Mouse (Mus musculus) thymus, postnatal 14 days (tissue): ENCODE results near the gene Cops8.

Source experiments
- DNase-seq: peaks from one replicate; pipeline ENCODE4 v3.0.0; 2021

Gene Cops8

DNA sequence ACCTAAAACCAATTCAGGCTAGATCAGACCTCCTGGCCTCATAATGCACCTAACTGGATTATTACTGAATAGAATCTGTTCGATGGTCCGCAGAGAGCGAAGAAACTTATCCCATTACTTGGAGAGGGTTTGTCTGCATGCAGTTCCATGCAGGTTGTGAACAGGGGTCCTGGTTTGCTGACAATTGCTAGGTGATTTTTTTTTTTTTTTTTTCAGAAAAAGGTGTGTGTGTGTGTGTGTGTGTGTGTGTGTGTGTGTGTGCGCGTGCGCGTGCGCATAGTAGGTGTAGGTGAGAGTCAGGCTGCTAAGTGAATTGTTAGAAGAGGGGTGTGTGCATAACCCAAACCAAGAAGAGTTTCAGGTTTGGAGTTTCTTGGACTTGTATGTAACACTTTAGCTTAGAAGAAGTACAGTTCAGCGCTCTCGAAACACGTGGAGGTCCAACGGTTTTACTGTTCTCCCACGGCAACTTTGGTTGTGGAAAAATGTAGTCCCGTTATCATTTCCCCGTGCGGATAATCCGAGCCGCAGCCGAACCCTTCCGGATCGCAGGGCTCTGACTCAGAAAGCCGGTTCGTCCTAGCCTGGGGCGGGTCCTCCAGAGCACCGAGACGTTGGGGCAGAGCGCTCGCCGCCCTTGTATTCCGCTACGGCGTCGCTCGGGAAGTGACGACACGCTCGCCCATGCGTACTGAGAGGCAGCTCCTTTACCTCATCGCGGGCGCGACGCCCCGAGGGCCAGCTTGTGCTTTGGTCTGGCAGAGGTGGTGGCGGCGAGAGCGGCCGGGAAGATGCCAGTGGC, at the start of gene Cops8:
TSS of gene Cops8 (plus strand) at position 223 of the 802 bp plus-strand sequence.
- peak; percentile 97 for DNase-seq

DNA sequence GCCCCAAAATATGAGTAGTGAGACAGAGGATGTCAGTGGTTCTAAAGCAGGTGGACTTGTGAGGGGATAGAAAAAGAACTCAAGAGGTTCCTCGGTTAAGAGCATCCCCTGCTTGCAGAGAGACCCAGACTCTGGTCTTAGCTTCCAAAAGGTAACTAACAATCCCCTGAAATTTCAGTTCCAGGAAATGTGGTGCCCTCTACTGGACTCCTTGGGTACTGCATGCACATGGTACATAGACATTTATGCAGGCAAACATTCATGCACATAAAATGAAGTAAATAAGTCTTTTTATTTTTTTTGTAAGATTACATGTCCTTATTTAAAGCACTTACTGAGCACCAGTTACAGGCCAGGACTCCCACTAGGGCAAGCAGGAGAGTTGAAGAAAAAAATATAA, 45.6 kb upstream of the Cops8 start:
- DNase-seq = peak; percentile 12

DNA sequence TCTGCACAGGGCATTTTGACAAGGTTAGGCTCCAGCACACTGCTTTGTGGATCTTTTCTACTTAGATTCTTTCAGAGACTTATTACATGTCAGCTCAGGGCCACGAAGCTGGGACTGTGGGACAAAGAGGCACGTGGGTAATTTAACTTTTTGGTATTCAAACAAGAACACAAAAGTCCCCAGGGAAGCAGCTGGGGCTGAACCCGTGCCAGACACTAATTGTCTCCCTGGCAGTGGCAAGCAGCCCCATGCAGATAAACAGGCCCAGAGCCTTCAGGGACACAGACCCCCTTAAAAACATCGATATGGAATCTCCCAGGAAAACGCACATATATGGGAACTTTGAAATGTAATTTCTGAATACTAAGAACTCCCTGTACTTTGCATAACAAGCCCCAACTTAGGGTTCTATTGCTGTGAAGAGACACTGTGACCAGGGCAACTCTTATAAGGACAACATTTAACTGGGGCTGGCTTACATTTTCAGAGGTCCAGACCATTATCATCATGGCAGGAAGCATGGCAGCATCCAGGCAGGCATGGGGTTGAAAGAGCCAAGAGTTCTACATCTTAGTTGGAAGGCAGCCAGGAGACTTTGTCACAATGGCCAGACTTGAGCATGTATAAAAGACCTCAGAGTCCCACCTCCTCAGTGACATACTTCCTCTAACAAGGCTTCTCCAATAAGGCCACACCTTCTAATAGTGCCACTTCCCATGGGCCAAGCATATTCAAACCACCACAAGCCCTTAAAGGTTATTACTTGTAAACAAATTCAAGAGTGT, 41.6 kb upstream of the Cops8 start:
- no peak for DNase-seq

DNA sequence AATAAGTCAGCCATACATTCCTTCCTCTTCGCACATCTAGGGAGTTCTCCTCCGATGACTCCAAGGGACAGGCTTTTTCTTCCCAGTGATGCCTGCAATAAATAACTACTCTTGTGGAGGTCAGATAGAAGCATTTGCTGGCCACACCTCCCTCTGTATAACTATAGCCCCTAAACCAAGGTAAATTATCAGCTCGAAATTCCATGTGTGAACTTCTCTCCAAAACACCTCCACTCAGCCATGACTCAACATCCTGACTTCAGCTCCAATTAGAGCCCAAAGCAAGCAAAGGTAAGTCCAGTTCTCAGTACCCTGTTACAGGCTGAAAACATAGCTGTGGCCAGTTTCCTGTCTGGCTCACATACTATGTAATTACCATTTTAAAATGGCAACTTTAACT, 38.8 kb upstream of the Cops8 start:
- no peak for DNase-seq

DNA sequence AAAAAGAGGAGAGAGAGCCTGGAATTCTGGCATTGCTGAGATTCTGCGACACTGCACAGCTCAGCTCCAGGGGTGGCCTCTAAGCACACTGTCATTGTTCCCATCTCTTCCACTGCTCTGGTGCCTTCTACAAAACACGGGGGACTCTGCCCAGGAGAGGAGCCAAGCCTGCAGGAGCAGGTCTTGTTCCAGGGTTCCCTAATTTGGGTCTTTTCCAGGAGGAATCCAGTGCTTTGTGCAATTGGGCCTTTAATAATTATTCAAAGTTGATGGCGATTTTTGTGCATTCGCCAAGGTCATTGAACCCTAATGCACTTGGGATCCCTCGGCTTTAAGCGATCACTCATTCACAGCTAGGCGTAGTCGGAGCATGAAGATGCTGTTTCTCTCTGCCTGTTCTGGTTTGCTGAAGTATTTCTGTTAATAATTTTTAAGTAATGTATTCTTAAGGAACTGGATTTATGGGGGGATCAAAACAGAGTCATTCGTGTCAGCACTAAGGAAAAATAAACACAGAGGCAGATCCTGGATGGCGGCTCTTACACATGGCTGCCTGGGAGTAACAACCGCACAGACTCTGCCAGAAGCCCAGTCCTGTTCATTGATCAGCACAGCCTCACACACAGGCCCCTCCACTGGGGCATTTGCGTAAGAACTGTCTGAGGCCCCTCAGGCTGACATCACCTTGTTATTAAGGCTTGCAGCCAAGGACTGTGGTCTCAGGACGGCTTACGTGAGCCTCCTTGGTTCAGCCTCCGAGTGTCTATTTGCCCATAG, 35.9 kb upstream of the Cops8 start:
- no peak for DNase-seq

DNA sequence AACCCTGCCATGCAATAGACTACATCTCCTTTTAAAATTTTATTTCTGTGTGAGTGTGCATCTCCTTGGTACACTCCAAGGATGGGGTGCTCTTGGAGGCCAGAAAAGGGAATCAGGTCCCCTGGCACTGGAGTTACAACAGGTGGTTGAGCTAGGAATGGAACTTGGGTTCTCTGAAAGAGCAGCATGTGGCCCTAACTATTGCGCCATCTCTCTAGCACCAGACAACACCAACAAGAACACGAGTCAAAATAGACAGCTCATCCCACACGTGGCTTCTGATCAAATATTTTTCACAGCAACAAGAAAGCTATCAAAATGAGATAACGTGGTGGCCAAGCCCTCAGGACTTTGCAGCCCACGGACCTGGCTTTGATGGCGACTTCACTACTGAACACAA, 28.9 kb upstream of the Cops8 start:
- no peak for DNase-seq

DNA sequence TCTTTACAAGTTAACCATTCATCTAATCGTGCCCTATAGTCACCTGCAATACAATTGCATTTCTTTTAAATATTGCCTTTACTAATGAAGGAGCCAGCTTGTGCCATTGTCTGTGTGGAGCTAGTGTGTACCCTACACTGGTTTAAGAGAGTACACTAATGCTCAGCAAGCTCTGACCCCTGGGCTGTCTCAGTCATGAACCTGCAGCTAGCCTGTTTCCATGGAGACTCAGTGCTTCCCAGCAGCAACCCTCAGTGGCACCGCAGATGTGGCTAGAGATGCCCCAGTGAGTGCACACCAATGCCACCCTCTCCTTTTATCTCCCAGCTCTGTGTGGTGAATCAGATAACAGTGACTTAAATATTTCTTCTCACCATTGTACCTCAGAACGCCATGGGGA, 27.9 kb upstream of the Cops8 start:
- DNase-seq = no peak

DNA sequence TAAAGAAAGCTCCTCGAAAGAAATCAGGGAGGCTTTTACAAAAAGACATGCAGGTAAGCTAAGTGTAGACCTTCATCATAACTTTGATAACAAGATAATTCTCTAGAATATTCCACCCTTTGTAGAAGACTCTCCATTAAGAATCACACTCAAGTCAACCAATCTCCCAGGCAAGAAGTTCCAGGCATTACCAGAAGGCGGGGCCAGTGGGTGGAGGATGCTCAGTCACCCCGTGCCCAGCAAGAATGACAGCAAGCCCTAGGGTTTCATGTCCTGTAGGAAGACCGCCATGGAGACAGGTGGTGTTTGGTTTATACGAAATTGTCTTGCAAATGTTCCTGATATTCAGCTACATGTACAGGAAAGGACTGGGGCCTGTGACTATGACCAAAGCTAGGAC, 25.4 kb upstream of the Cops8 start:
- DNase-seq = no peak

DNA sequence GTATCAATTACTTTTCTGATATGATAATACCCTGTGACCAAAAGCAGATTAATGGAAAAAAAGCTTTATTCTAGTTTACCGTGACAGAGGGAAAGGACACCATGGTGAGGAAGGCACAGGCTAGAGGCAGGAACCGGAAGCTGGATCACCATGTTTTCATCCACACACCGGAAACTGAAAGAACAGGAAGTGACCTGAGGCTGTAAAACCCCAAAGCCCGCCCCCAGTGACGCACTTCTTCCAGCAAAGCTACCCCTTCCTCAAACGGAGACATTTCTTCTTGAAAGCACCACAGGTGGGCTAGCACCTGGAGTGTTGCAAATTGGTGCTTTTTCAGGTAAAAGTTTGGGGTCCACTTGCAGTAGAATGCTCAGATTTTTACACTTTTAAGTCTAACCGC, 20.1 kb upstream of the Cops8 start:
- DNase-seq = no peak

DNA sequence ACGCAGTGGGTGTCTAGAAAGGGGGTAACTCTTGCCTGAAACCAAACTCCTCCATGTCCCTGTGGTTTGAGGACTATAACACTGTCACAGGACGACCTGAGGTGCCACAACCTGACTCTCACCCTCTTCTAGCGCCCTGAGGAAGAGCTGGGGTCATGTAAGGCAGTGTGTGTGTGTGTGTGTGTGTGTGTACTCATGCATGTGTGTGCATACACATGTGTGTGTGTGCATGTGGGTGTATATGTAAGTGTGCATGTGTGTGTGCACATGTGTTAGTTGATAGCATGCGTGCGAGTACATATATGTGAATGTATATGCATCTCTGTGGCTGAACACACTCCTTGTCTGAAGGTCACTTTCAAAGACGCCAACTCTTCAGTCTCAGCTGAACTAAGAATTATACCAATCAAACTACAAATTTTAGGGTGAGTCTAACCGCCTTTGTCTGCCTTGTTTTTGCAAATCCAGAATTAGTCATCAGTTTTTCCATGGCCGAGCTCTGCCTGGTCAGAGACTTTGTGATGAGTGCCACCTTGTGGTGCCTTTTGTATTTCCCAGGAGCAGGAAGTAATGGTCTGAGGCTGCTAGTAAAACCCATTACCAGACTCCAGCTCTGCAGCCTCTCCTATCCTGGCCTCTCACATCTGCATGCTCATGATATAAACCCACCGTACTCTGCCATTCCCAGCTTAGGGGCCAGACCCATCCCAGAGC, 14.6 kb upstream of the Cops8 start:
- peak; percentile 56 for DNase-seq

DNA sequence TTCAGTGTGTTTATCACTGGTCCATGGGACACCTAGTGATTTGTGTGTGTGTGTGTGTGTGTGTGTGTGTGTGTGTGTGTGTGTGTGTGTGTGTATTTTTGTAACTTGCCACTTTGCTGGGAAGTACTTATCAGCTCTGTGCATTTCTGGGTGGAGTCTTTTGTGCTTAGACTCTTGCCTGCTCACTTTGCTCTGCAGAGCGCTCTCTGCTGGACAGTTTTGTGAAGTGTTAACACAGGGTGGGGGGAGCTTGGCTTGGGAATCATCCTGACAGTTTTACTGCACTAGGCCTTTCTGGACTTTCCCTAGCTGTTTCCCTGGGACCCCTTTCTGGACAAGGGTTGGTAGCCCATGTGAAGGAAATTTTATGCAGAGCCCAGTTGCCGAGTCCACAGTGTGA, 12.0 kb upstream of the Cops8 start:
- peak; percentile 35 for DNase-seq

DNA sequence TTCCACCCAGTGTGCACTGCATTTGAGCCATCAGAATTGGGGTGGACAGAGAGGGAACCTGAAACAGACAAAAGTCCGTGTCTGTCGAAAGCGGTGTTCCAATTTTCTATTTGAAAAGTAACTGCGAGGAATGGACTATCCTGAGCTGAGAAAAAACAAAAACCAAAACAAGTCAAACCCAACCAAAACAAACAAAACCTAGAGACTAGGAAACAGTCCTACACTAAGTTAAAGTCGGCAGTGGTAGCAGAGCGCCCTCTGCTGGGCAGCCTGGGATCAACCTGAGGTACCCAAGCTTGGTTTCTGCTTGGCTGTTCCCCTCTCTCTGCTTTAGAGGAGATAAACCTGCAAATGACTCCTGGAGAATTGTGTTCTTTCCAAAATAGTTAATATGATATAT, 10.0 kb upstream of the Cops8 start:
- DNase-seq = peak; percentile 68

DNA sequence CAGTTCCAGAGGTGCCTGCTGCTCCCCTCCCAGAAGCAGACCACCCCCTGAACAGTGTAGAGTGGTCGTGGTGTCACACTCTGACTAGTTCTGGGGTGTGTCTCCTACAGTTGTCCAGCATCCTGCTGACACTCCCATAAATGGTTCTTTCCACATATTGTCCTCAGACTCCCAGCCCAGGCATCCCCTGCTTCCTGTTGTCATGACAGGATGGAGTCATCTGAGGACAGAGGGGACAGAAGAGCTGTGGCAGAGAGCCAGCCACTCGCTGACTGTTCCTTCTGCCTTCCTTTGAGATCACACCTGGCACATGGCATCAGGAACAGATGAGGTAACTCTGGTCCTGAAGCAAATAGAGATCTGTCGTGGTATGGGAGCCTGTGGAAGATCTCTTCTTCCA, 3.6 kb upstream of the Cops8 start:
- DNase-seq = no peak

DNA sequence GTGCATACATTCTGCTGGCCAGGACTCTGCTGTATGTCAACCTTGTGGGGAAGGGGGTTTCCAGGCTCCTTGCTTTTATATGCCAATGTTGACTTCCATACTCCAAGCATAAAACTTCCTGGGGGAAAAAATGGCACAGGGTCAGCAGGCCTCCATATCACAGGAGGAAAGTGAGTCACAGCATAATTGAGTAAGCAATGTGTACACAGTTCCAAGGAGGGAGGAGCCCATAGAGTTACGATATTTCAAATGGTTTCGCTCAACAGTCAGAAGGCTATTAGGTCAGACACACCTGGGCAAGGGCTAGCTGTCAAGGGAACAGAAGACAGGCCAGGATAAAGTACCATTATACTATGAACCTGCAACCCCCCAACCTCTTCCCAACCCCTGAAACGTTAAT, 1.7 kb upstream of the Cops8 start:
- no peak for DNase-seq

DNA sequence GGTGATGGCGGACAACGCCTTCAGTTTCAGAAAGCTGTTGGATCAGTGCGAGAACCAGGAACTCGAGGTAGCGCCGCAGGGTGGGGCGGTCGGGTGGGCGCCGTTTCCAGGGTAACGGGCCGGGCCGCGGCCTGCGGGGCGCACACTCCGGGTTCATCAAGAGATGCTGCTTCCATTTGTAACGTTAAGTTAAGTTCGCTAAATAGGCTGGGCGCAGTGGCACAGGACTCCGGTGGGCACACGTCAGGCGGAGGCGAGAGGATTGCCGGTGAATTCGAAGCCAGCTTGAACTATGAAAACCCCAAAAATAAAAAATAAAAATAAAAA, 743 bp downstream of the Cops8 start:
- DNase-seq = no peak

DNA sequence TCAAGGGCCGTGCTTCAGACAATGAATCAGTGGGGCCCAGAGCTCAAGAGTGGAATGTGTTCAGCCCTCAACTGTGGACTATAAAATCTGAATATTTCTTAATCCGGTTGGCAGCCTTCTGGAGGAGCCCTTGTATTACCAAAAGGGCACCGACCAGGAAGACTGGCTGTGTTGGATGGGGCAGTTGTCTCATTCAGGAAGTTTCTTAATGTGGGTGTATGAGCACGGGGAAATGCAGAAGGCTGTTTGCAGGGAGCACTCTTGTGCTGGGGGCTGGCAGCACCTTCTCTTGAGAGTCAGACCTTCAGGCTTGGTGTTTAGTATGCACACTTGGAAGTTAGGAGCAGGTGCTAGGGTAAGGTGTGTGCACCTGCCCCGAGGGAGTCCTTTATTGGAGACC, 6.6 kb downstream of the Cops8 start:
- DNase-seq = no peak

DNA sequence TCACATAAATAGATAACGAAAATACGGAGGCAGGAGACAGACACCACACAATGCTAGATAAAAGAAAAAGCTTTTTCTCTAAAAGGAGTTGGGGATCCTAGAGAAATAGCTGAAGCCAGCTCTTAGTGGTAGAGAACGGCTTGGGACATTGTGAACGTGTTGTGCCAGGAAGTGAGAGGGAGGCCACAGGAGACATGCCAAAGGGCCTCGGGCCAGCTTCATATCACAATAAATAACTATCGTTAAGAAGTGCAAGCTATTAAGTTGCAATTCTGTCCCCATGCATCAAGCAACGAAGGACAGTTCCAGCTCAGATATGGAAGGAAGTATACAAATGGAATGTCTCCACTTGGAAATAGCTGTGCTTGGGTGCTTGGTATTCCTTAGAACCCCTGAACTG, 14.5 kb downstream of the Cops8 start:
- DNase-seq = no peak

DNA sequence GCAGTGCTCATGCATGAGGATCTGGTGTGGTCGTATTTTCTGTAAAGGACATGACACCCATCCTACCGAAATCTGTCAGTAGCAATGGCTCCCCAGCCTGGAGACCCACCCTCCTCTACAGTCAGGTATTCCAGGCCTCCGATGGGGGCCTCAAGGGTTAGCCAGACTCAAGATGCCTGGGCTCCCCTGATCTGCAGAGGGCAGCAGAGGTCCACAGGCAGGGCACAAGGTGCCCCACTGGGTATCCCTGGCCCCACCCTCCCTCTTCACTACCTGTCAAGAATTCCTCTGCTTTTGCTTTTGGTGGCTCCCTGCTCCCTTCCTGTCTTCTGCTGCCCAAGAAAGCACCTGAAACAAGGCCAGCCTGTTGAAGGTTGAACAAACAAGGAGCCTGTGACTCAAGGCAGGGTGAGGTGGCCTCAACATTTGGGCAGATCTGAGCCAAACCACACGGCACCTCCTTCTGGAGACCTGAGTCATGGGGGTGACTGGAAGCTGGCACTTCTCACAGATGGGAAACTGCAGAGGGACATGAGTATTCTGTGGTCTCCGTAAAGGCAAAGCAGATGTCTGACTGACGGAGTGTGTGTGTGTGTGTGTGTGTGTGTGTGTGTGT, 30.7 kb downstream of the Cops8 start:
- no peak for DNase-seq

DNA sequence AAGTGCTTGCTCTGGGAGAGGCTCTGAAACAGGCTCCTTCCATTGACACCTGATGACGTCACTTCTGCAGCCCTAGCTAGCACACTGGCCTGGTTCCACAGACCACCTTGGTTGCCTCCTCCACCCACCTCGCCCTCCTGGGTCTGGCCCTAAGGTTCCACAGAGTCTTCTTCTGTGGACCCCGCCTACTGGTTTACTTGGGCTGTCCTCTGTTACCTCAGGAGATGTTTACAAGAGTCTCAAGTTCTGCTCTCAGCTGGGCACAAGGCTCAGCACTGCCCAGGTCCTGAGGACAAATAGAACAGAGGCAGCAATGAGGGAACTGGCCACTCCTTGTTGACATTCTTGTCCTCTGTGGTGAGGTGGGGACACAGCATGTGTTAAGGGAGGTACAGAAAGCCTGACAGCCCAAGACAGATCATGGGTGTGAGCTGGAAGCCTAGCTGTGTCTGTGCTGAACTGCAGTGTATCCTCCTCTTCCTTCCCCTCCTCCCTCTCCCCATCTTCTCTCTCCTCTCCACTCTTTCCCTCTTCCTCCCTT, 31.5 kb downstream of the Cops8 start:
- no peak for DNase-seq

DNA sequence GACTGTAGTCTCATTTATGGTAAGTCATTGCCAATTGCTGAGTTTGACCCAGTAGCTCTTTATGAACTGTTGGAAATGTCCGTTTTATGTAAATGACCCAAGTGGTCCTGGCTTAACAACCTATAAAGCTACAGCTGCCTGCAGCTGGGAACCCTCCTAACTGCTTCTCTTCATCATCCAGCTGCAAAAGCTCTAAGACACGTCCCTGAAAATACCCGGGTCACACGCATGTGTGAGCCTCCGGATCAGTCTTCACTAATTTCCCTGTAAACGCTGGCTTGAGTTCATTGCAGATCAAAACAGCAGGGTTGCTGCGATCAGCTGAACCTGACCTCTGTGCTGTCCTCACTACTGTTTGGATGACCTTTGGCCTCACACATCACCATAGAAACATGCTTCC, 35.6 kb downstream of the Cops8 start:
- DNase-seq = no peak

DNA sequence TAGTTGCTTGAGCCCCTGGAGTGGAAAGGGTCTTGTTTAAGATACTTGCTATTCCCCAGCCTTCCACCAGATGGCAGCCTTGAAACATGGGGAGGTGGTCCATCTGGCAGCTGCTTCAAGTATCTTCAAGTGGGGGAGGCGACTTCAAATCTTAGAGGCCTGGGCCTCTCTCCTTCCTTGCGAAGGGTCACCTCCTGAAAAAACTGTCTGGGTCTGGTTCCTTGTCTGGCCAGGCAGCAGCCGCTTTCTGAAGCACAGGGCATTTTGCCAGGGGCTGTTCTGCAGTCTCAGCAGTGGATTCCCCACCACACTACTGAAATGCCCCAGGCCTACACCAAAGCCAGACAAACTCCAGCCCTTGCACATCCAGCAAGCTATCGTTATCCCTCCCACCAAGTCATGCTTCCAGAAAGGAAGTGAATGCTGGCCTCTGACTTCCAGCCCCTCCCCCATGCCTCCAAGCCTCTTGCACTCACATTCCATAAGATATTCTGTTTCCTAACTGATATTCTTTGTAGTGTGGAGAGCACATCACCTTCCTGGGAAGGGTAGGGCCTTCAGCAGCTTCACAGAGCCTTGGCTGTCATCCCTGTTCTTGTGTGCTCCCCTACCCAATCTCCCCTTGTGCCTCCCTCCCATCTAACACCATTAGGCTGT, 48.1 kb downstream of the Cops8 start:
- peak; percentile 87 for DNase-seq

DNA sequence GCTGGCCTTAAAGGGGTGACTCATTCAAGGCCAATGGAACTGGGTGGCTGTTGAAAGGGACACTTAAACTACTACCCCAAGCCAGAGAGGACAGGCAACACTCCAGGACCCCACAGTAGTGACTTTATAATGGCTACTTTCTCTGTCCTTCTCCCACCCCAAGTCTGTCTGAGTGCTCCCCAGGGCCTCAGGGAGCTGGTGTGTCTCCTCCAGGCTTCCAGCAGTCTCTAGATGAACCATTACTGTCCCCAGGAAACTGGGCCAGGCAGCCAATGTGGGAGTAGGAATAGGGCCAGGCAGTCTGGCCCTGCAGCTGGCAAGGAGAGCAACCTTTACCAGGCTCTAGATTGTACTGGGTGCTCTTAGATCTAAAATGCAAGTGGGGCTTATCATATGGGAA, 49.0 kb downstream of the Cops8 start:
- no peak for DNase-seq
